Mouse (Mus musculus): ENCODE results near the gene Klhl12. TPM values are rescaled to one million over a fixed set of nuclear protein-coding genes. Genes with fewer than 3 reads are reported as not detected.
A peak's percentile ranks its signal among the peaks of the same experiment; 100 is the strongest.

Klhl12 gene
- 24.6 and 24.7 TPM in 2 replicates for polyA plus RNA-seq (2014; fragmentation: Nextera tagmentation; extraction: Ambion mirVana)

DNA sequence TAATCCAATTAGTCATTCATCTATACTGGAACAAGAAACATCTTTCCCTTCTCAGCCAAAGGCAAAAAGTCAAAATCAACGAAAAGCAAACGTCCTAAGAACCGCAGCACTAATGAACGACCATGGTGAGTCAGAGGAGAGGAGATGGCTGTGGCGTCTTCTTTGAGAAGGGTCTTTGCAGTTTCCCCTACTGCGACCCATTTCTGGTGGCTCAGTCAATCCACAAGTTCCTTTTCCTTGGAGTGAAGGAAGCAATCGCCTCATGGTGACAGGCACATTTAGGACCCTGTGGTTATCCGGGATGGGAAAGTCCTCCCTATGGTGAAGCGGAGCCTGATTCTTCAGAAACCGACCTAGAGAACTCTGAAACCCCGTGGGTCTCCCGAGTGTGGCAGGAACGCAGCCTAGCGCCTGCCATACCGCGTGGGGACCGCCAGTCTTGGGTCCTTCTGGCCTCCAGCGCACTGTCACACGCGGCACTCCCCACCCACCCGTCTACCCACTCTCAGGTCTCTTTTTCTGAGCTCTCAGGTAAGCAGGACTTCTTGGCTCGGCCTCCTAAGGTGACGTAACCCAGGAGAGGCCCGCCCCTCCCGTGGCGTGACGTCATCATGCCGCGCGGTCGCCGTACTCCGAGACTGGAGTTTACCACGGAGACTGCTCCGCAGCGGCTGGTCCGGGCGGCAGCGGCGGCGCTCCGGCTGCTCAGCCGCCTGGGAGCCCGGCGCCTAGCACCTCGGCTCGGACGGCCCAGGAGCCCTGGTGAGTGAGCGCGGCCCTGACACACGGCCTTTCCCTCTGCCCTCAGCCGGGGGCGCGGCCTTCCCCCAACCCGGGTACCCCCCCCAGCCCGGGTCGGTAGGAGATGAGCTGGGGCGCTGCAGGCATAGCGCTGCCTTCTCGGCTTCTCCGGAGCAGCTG is at the start of gene Klhl12:
Gene Klhl12 (plus strand): TSS at position 628 of the 921 bp plus-strand sequence.
- Histone ChIP-seq H3K36me3 (ENCODE audit: control insufficient read depth, insufficient read depth, low read length) (peaks cover 21% of the 10 kb centered on the region), H3K4me1 (ENCODE audit: control insufficient read depth, insufficient read depth, low read length) (peaks cover 4% of the 10 kb centered on the region; the same call in 1 of the 2 replicates), H3K27ac (replicated peaks; ENCODE audit: low read depth, low read length) (peak within 1 kb of the TSS; percentile 71), H3K4me2 (ENCODE audit: low read depth, low read length) (peak within 1 kb of the TSS; percentile 67), H3K27me3 (replicated peaks; ENCODE audit: control insufficient read depth, insufficient read depth, low read length) (no peaks in the 10 kb centered on the region), H3K9ac (ENCODE audit: low read depth, low read length) (peak within 1 kb of the TSS; percentile 97), H3K4me3 (ENCODE audit: low read depth, low read length) (peak within 1 kb of the TSS; percentile 92), H3K9me3 (ENCODE audit: control insufficient read depth, low read length) (no peaks in the 10 kb centered on the region)
- ATAC-seq (ENCODE audit: low read depth) (peak; percentile 93), DNase-seq (ENCODE audit: low spot score) (peak; percentile 92)
- WGBS, result 3% methylated on average over 48 of the region's 61 CpGs

DNA sequence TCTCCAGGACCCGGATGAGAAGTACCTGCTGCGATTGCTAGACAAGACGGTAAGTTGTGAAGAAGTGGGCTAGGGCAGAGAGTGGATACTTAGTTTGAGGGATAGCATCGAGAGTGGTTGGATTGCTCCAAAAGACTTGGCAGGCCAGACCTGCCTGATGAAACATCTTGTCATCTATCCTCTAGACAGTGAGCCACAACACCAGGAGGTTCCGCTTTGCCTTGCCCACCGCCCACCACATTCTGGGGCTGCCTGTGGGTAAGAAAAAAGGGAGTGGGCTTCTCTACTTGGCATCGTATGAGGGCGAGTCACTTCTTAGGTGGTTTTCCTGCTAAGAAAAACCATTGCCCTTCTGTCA is 48.9 kb upstream of the Klhl12 start:
- Histone ChIP-seq H3K27ac (replicated peaks; ENCODE audit: low read depth, low read length) (peak overlapping the region; percentile 72), H3K36me3 (ENCODE audit: control insufficient read depth, insufficient read depth, low read length) (peaks cover 35% of the 10 kb centered on the region), H3K9me3 (ENCODE audit: control insufficient read depth, low read length) (no peaks in the 10 kb centered on the region), H3K4me1 (ENCODE audit: control insufficient read depth, insufficient read depth, low read length) (peaks cover 8% of the 10 kb centered on the region; the same call in 1 of the 2 replicates), H3K4me2 (ENCODE audit: low read depth, low read length) (peak overlapping the region; percentile 91), H3K4me3 (ENCODE audit: low read depth, low read length) (peak overlapping the region; percentile 81), H3K27me3 (replicated peaks; ENCODE audit: control insufficient read depth, insufficient read depth, low read length) (no peaks in the 10 kb centered on the region), H3K9ac (ENCODE audit: low read depth, low read length) (peak overlapping the region; percentile 78)
- ATAC-seq (ENCODE audit: low read depth) (0 out of 2 replicates have a peak, but pooled peaks have one; percentile 3), DNase-seq (ENCODE audit: low spot score) (no peak)
- WGBS, result 27% methylated on average over 8 of the region's 8 CpGs

- Histone ChIP-seq H3K36me3 (ENCODE audit: control insufficient read depth, insufficient read depth, low read length) (peaks cover 43% of the 10 kb centered on the region), H3K9ac (ENCODE audit: low read depth, low read length) (peak overlapping the region; percentile 14; the same call in 1 of the 2 replicates), H3K4me1 (ENCODE audit: control insufficient read depth, insufficient read depth, low read length) (peaks cover 8% of the 10 kb centered on the region; the same call in 1 of the 2 replicates), H3K9me3 (ENCODE audit: control insufficient read depth, low read length) (no peaks in the 10 kb centered on the region), H3K4me3 (ENCODE audit: low read depth, low read length) (no peak overlapping the region), H3K4me2 (ENCODE audit: low read depth, low read length) (no peak overlapping the region), H3K27me3 (replicated peaks; ENCODE audit: control insufficient read depth, insufficient read depth, low read length) (no peaks in the 10 kb centered on the region), H3K27ac (replicated peaks; ENCODE audit: low read depth, low read length) (0 out of 2 replicates have a peak overlapping the region, but pooled peaks have one; percentile 0)
- 58% methylated on average over 8 of the region's 8 CpGs for WGBS
- ATAC-seq (ENCODE audit: low read depth) (no peak), DNase-seq (ENCODE audit: low spot score) (peak; percentile 61)
These were observed 47.3 kb upstream of the Klhl12 start for GRCm38 (mm10) chr1:134408080-134408479.

DNA sequence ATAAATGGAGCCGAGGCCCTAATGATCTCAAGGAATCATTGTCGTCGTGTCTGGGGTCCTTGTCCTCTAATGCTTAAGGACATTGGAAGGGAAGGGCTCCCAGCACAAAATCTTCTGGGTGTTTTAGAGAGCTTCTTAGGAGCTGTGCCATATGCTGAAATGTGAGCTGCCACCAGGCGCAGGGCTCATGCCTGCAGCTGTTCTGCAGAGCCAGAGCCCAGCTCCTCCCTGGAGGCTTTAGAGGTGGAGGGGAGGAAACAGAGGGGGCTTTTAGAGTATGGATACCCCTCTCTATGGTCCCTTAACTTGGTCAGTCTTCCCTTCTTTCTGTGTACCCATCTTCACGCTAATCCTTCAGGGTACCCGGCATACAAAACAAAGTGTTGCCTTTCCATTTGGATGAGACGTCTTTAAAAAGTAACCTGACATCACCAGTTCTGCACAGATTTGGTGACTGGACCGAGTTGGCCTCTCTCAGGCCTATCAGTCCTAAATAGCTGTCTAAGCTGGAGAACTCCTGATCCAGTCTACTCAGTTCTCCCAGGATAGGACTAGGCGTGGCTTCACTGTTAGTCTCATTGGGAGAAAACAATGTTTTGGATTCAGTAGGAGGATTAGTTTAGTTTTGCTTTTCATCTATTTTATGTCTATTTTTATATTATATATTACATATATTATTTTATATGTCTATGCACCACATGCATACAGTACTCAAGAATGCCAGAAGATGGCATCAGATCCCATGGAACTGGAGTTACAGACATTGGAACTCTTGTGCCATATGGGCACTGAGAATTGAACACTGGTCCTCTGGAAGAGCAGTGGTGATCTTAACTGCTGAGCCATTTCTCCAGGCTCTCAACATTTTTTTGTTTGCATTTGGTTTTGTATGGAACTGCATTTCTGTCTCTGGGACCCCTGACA is 43.4 kb upstream of the Klhl12 start:
- DNase-seq (ENCODE audit: low spot score) (peak; percentile 67), ATAC-seq (ENCODE audit: low read depth) (no peak)
- Histone ChIP-seq H3K9ac (ENCODE audit: low read depth, low read length) (no peak overlapping the region), H3K9me3 (ENCODE audit: control insufficient read depth, low read length) (no peaks in the 10 kb centered on the region), H3K27ac (replicated peaks; ENCODE audit: low read depth, low read length) (no peak overlapping the region; the same call in 1 of the 2 replicates), H3K4me3 (ENCODE audit: low read depth, low read length) (no peak overlapping the region), H3K4me1 (ENCODE audit: control insufficient read depth, insufficient read depth, low read length) (peaks cover 18% of the 10 kb centered on the region), H3K36me3 (ENCODE audit: control insufficient read depth, insufficient read depth, low read length) (peaks cover 43% of the 10 kb centered on the region), H3K4me2 (ENCODE audit: low read depth, low read length) (no peak overlapping the region), H3K27me3 (replicated peaks; ENCODE audit: control insufficient read depth, insufficient read depth, low read length) (no peaks in the 10 kb centered on the region)
- 86% methylated on average over 9 of the region's 9 CpGs for WGBS

DNA sequence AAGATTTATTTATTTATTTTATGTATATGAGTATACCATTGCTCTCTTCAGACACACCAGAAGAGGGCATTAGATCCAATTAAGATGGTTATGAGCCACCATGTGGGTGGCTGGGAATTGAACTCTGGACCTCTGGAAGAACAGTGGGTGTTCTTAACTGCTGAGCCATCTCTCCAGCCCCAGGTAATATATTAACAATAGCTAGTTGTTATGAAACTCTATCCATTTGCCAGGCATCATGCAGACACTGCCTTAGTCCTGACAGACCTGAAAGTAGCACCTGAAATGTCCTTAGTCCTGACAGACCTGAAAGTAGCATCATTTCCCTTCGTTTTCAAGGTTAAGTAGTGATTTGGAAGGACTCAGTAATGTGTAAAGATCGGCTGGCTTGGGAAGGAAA is 41.3 kb upstream of the Klhl12 start:
- Histone ChIP-seq H3K9me3 (ENCODE audit: control insufficient read depth, low read length) (no peaks in the 10 kb centered on the region), H3K36me3 (ENCODE audit: control insufficient read depth, insufficient read depth, low read length) (peaks cover 31% of the 10 kb centered on the region), H3K9ac (ENCODE audit: low read depth, low read length) (no peak overlapping the region), H3K4me1 (ENCODE audit: control insufficient read depth, insufficient read depth, low read length) (peaks cover 32% of the 10 kb centered on the region), H3K4me2 (ENCODE audit: low read depth, low read length) (peak overlapping the region; percentile 73; the same call in 1 of the 2 replicates), H3K27me3 (replicated peaks; ENCODE audit: control insufficient read depth, insufficient read depth, low read length) (no peaks in the 10 kb centered on the region), H3K27ac (replicated peaks; ENCODE audit: low read depth, low read length) (peak overlapping the region; percentile 95; the same call in 1 of the 2 replicates), H3K4me3 (ENCODE audit: low read depth, low read length) (peak overlapping the region; percentile 80; the same call in 1 of the 2 replicates)
- DNase-seq (ENCODE audit: low spot score) (no peak), ATAC-seq (ENCODE audit: low read depth) (no peak)
- WGBS, result 38% methylated on average over 2 of the region's 2 CpGs

- Histone ChIP-seq H3K4me2 (ENCODE audit: low read depth, low read length) (peak overlapping the region; percentile 73), H3K27me3 (replicated peaks; ENCODE audit: control insufficient read depth, insufficient read depth, low read length) (no peaks in the 10 kb centered on the region), H3K4me1 (ENCODE audit: control insufficient read depth, insufficient read depth, low read length) (peaks cover 38% of the 10 kb centered on the region), H3K4me3 (ENCODE audit: low read depth, low read length) (peak overlapping the region; percentile 80), H3K36me3 (ENCODE audit: control insufficient read depth, insufficient read depth, low read length) (peaks cover 25% of the 10 kb centered on the region), H3K9me3 (ENCODE audit: control insufficient read depth, low read length) (no peaks in the 10 kb centered on the region), H3K9ac (ENCODE audit: low read depth, low read length) (peak overlapping the region; percentile 95), H3K27ac (replicated peaks; ENCODE audit: low read depth, low read length) (peak overlapping the region; percentile 95)
- 8% methylated on average over 11 of the region's 11 CpGs for WGBS
- DNase-seq (ENCODE audit: low spot score) (no peak), ATAC-seq (ENCODE audit: low read depth) (peak; percentile 39)
These were observed 40.7 kb upstream of the Klhl12 start for GRCm38 (mm10) chr1:134414501-134415167.

DNA sequence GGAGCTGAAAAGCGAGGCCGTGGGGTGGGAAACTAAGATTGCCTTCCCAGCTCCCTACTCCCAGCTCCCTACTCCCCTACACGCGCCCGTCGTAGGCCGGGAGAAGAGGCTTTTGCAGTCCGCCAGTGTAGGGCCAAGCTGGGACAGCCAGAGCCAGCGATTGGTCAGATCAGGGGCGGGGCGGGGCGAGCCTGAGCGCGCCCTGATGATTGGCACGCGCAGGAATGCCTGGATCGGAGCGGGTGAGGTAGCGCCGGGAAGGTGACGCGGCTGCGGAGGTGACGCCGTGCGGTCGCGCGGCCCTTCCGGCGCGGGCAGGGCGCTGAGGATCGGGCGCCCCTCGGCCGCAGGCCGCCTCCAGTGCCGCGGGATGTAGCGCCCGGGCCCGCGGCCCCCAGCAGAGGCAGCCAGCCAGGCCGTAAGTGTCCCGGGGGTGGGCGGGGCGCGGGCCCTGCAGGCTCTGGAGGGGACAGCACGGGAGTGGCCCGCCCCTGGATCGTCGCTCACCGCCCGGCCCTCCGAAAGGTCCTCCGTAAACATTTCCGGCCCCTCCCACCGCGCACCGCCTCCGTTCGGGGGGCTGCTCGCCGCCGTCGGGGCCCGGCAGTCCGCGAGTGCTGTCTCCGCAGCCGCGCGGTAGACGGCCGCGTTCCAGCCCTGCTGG is 40.0 kb upstream of the Klhl12 start, which contains the start of gene Adipor1:
Gene Adipor1 (plus strand): TSS at position 211 of the 664 bp plus-strand sequence.
- Histone ChIP-seq H3K9me3 (ENCODE audit: control insufficient read depth, low read length) (no peaks in the 10 kb centered on the region), H3K36me3 (ENCODE audit: control insufficient read depth, insufficient read depth, low read length) (peaks cover 19% of the 10 kb centered on the region), H3K27me3 (replicated peaks; ENCODE audit: control insufficient read depth, insufficient read depth, low read length) (no peaks in the 10 kb centered on the region), H3K4me3 (ENCODE audit: low read depth, low read length) (peak within 1 kb of the TSS; percentile 80), H3K9ac (ENCODE audit: low read depth, low read length) (peak within 1 kb of the TSS; percentile 95), H3K4me2 (ENCODE audit: low read depth, low read length) (peak within 1 kb of the TSS; percentile 73), H3K27ac (replicated peaks; ENCODE audit: low read depth, low read length) (peak within 1 kb of the TSS; percentile 95), H3K4me1 (ENCODE audit: control insufficient read depth, insufficient read depth, low read length) (peaks cover 42% of the 10 kb centered on the region)
- peak; percentile 99 for ATAC-seq (ENCODE audit: low read depth)
- peak; percentile 99 for DNase-seq (ENCODE audit: low spot score)
- under 1% methylated on average over 25 of the region's 77 CpGs for WGBS
